Mouse (Mus musculus): ENCODE measurements at regions not wholly inside any gene's neighbourhood (a gene's known extent, or its start where the extent isn't known, plus 50 kb on each side); places are given as distances from the start of the nearest gene placed in this dataset.

DNA sequence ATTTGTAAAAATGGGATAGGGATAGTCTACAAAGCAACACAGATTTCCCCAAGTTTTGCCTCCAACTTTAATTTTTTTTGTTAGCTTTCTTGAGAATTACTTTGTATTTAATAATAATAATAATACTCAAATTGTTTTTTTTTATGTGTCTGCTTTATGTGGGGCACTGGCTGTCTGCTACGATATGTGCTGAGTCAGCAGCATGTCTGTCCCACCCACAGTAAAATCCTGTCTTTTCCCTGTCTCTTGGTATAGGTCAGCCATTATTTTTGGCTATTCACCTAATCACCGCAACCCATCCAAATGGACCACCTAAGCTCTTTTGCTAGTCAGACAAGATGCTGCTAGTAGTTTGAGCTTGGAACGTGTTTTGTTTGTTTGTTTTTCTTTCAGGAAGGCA is 473.0 kb downstream of the Hs3st4 start:
- intact Hi-C loops (cut with DNase I): no loop called here
- H3K4me3 ChIP-seq: no peak overlapping the region
- no peak overlapping the region for H3K27ac ChIP-seq
- DNase-seq (ENCODE audit: extremely low spot score in 1 of 2, low spot score in 2 of 2): no peak
- TF ChIP-seq CTCF (IDR thresholded peaks at IDR 0.05): no peak

DNA sequence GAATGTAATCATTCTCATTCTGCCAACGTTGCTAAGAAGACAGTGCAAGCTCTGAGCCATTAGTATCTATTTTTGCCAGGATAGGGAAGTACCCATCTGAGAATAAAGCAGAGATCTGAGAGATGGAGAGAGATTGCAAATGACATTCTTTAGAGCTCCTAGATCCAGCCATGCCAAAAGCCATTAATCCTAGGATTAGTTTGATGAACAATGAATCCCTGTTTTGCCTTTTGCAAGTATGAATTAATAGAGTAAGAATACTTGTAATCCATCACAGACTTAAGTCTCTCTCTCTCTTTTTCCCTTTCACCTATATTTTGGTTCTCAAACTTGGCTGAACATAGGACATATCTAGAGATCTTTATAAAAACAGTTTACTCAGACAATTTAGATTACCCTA is 504.7 kb downstream of the Hs3st4 start:
- Histone ChIP-seq H3K4me3 (no peak overlapping the region), H3K27ac (no peak overlapping the region)
- DNase-seq (ENCODE audit: extremely low spot score in 1 of 2, low spot score in 2 of 2): no peak
- intact Hi-C loops (cut with DNase I): no loop called here
- no peak for TF ChIP-seq CTCF (IDR thresholded peaks at IDR 0.05)

DNA sequence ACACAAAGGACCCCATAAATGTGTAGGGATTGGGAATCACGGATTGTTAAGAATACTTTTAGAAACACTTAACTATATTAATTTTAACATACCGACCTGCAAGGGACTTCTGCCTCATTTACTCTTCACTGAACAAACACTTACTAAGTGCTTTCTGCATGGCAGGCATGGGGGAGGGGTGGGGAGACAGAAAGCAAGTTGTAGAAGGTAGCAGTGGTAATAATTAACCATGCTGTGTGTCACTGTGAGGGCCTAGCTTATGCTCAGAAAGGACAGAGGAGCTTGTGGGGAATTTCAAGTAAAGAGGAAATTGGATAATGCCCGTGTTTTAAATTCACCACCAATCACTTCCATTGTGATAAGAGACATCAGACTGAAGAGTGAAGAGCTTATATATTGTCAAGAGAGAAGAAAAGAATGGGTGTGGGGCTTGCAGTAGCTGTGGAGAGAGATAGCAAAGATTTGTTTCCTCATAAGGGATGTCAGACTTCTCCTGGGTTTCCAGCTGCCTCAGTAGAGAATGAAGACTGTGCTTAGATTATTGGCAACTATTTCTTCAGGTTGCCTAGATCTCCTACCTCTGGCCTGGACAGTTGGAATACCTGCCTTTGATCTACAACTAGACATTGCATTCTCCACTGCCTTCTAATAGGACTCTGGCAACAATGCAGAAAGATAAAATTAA is 508.6 kb downstream of the Hs3st4 start:
- TF ChIP-seq CTCF (IDR thresholded peaks at IDR 0.05): no peak
- no peak for DNase-seq (ENCODE audit: extremely low spot score in 1 of 2, low spot score in 2 of 2)
- no peak overlapping the region for H3K4me3 ChIP-seq
- intact Hi-C loops (cut with DNase I): no loop called here
- no peak overlapping the region for H3K27ac ChIP-seq

DNA sequence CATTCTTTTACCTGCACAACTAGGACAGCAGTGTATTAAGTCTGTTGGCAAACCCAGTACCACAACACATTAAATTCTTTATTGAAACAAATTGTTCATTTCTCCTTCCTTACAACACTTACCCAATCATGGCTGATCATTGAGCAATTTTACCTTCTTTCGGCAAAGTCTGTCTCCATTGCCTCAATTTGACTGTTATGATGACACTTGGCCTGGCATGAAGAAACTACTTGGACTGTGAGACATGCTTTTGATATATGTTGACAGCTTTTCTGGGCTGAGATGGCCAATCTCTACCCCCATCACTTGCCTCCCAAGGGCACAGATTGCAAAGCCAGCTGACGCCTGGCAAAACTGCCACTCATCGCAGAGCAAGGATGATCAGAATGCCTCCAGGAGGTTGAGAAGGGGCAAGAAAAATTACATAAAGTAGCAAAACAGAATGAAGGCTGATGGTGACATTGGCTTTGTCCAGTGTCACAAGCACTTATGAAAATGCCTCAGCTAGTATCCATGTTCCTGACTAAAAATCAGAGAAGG is 509.3 kb downstream of the Hs3st4 start:
- no peak for TF ChIP-seq CTCF (IDR thresholded peaks at IDR 0.05)
- DNase-seq (ENCODE audit: extremely low spot score in 1 of 2, low spot score in 2 of 2): no peak
- no peak overlapping the region for H3K27ac ChIP-seq
- no peak overlapping the region for H3K4me3 ChIP-seq
- intact Hi-C loops (cut with DNase I): no loop called here

DNA sequence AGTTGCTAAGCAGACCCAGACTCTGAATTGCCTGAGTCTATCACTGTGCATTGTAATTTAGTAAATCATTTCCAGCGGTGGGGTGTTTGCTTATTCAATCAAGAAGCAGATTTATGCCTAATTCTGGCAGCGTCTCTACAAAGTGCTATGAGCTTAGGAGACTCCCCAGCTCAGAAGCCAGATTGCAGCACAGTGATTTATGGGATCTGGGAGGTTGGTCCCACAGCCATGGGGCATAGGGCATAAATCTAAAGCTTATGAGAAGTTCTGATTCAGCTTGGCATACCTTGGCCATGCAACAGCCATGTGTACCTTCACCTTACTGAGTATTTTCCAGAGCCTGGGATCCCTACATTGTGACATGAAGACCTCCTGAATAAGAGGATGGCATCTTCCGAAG is 518.0 kb downstream of the Hs3st4 start:
- H3K27ac ChIP-seq: no peak overlapping the region
- no peak for DNase-seq (ENCODE audit: extremely low spot score in 1 of 2, low spot score in 2 of 2)
- H3K4me3 ChIP-seq: no peak overlapping the region
- intact Hi-C loops (cut with DNase I): no loop called here
- no peak for TF ChIP-seq CTCF (IDR thresholded peaks at IDR 0.05)

DNA sequence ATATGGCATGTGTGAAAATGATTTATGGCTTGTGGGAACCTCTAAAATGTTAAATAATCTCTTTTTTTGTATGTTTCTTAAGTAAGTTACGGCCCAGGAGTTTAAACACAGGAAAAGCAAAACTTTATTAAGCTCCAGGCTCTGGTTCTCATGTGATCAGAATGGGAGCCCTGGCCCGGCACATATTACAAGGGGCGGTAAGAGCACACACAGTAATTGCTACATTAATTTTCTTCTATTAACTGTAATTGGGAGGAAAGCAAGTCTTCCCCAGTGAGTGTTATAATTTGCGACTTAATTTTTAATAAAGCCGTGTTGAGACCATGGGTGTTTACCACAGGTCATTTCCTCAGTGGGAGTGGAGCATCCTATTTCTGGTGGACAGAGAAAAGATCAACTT is 520.1 kb downstream of the Hs3st4 start:
- Histone ChIP-seq H3K4me3 (no peak overlapping the region), H3K27ac (no peak overlapping the region)
- no peak for TF ChIP-seq CTCF (IDR thresholded peaks at IDR 0.05)
- intact Hi-C loops (cut with DNase I): no loop called here
- no peak for DNase-seq (ENCODE audit: extremely low spot score in 1 of 2, low spot score in 2 of 2)

DNA sequence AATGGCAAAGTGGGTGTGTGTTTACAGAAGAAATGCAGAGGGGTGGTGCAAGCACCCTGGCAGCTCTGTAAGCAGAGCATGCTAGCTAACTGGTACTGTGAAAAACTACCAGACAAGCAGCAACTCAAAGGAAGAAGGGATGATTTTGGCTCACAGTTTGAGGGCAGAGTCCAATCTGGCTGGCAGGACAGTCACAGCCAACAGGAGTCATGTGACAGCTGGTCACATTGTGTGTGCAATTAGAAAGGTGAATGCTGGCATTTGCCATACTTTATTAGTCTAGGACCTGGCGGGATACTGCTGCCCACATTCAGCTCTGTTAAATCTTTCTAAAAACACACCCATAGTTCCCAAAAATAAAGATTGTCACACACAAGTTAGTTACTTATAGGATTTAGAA is 566.4 kb downstream of the Hs3st4 start:
- no peak for TF ChIP-seq CTCF (IDR thresholded peaks at IDR 0.05)
- intact Hi-C loops (cut with DNase I): no loop called here
- no peak for DNase-seq (ENCODE audit: extremely low spot score in 1 of 2, low spot score in 2 of 2)
- H3K27ac ChIP-seq: no peak overlapping the region
- no peak overlapping the region for H3K4me3 ChIP-seq

DNA sequence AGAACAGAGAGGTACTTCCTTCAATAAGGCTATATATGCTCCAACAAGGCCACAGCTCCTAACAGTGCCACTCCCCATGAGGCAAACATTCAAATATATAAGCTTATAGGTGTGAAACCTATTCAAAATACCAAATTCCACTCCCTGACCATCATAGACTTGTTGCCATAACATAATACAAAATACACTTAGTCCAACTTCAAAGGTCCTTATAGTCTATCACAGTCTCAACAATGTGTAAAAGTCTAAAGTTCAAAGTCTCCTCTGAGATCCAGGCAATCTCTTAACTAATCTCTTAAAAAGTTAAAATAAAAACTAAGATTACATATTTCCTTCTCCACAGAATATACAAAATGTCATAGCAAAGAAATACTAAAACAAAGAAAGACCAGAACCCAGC is 574.5 kb downstream of the Hs3st4 start:
- no peak overlapping the region for H3K4me3 ChIP-seq
- intact Hi-C loops (cut with DNase I): no loop called here
- H3K27ac ChIP-seq: no peak overlapping the region
- no peak for DNase-seq (ENCODE audit: extremely low spot score in 1 of 2, low spot score in 2 of 2)
- TF ChIP-seq CTCF (IDR thresholded peaks at IDR 0.05): no peak

DNA sequence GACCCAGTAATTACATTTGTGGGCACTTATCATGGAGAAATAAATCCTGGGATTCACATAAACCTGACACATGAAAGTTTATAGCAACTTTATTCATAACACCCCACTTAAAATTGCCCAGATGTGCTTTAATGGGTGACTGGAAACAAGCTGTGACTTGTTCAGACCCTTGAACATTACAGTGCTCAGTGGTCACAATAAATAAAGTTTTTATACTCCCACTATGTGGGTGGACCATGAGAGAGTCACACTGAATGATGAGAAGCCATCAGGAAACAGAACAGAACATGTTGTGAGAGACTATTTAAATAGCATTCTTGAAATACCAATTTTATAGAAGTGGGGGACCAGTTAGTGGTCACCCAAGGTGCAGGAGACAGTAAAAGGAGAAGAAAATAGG is 588.1 kb downstream of the Hs3st4 start:
- intact Hi-C loops (cut with DNase I): no loop called here
- DNase-seq (ENCODE audit: extremely low spot score in 1 of 2, low spot score in 2 of 2): no peak
- no peak for TF ChIP-seq CTCF (IDR thresholded peaks at IDR 0.05)
- Histone ChIP-seq H3K4me3 (no peak overlapping the region), H3K27ac (no peak overlapping the region)

DNA sequence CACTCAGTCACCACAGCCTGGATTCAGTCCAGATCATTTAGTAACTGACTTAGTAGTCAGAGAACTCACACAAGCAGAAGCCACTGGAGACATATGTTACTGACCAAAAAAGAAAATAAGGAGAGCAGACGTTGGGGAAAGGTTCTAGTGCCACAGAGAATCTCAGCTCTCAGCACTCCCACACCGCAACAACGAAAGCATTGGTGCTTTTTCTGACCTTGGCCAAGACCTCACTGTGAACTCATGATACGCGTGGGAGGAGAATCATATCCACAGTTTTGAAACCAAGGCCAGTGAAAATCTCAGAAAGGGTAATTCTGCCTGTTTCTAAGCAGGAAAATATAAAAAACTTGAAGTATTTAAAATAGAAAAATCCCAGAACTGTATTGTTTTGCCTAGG is 591.0 kb downstream of the Hs3st4 start:
- TF ChIP-seq CTCF (IDR thresholded peaks at IDR 0.05): no peak
- intact Hi-C loops (cut with DNase I): no loop called here
- no peak for DNase-seq (ENCODE audit: extremely low spot score in 1 of 2, low spot score in 2 of 2)
- no peak overlapping the region for H3K4me3 ChIP-seq
- H3K27ac ChIP-seq: no peak overlapping the region

DNA sequence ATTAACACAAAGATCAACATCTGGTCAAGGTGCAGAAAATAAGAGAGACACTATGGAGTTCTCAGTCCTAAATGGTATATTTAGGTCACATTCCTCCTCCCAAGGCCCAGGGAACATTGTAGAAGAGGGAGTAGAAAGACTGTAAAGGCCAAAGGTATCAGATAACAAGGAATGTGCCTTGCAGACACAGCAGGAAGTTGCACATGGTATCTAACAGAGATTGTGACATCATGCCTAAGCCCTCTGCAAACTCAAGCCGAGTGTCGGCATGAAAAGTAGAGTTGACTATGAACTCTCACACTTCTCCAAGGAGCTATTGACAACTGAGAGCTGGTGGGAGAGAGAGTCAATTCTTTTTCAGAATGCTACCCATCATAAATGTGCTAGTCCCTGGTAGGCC is 598.7 kb downstream of the Hs3st4 start:
- Histone ChIP-seq H3K4me3 (no peak overlapping the region), H3K27ac (no peak overlapping the region)
- no peak for DNase-seq (ENCODE audit: extremely low spot score in 1 of 2, low spot score in 2 of 2)
- no peak for TF ChIP-seq CTCF (IDR thresholded peaks at IDR 0.05)
- intact Hi-C loops (cut with DNase I): no loop called here

DNA sequence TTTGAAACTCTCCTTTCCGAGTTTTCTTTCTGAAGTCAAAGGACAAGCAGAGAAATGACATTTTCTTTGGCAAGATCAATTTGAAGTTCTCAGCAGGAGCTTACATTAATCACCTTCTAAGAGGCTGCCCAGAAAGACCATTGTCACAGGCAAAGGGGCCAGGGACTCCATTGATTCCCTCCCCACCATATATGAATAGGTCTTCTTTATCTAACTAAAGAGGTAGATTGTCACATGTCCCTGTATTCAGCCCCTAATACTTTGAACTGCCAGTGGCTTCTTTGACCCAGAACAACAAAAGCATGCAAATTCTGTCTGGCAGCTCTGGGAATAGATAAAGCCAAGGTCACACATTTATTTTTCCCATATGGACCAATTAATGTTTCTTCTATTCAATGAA is 602.6 kb downstream of the Hs3st4 start:
- TF ChIP-seq CTCF (IDR thresholded peaks at IDR 0.05): no peak
- intact Hi-C loops (cut with DNase I): no loop called here
- DNase-seq (ENCODE audit: extremely low spot score in 1 of 2, low spot score in 2 of 2): no peak
- no peak overlapping the region for H3K4me3 ChIP-seq
- no peak overlapping the region for H3K27ac ChIP-seq

DNA sequence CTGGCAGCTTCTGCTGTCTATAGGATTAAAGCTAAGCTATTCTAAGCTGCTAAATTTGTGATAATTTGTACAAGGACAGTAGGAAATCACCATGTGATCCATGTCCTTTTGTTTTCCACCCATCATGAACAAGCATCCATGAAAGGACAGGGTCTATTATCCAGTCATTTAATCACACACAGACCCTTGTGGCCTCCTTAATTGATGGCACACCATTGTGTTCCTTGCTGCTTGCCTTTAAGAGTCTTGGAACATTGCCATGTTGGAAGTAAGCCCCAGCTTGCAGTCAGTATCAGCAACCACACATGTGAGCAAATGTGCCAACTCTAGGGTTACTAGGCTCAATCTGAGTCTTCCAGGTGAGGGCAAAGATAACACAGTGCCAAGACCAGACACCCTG is 608.7 kb downstream of the Hs3st4 start:
- no peak for TF ChIP-seq CTCF (IDR thresholded peaks at IDR 0.05)
- intact Hi-C loops (cut with DNase I): no loop called here
- H3K27ac ChIP-seq: no peak overlapping the region
- no peak for DNase-seq (ENCODE audit: extremely low spot score in 1 of 2, low spot score in 2 of 2)
- H3K4me3 ChIP-seq: no peak overlapping the region

Data from left cerebral cortex, adult 2 months (tissue).